Mouse (Mus musculus): ENCODE data around the gene Dennd4a. TPM values are rescaled to one million over a fixed set of nuclear protein-coding genes. Genes with fewer than 3 reads are reported as not detected.

Gene Dennd4a
- polyA plus RNA-seq, 1 experiment = 2.2 TPM

- Histone ChIP-seq H3K36me3 (replicated peaks; ENCODE audit: low read length) (peaks cover 90% of the 10 kb centered on the region), H3K4me3 (replicated peaks) (no peak overlapping the region), H3K4me1 (peaks cover 24% of the 10 kb centered on the region), H3K9me3 (no peaks in the 10 kb centered on the region), H3K27me3 (replicated peaks) (no peaks in the 10 kb centered on the region)
- no peak for TF ChIP-seq FLI1 (IDR thresholded peaks at IDR 0.05; ENCODE audit: low read length)
- TF ChIP-seq GATA1 (IDR thresholded peaks at IDR 0.05; ENCODE audit: borderline replicate concordance, low read length) = no peak
Measured at GRCm38 (mm10) chr9:64903386-64903785, 92.2 kb downstream of the Dennd4a start.

GRCm38 (mm10) chr9:64904917-64905640 is 93.9 kb downstream of the Dennd4a start:
- Histone ChIP-seq H3K27me3 (replicated peaks) (no peaks in the 10 kb centered on the region), H3K36me3 (replicated peaks; ENCODE audit: low read length) (peaks cover 90% of the 10 kb centered on the region), H3K4me3 (replicated peaks) (no peak overlapping the region), H3K4me1 (peaks cover 24% of the 10 kb centered on the region), H3K9me3 (no peaks in the 10 kb centered on the region)
- TF ChIP-seq FLI1 (IDR thresholded peaks at IDR 0.05; ENCODE audit: low read length) (no peak), GATA1 (IDR thresholded peaks at IDR 0.05; ENCODE audit: borderline replicate concordance, low read length) (no peak)

GRCm38 (mm10) chr9:64907441-64907840 is 96.3 kb downstream of the Dennd4a start:
- TF ChIP-seq FLI1 (IDR thresholded peaks at IDR 0.05; ENCODE audit: low read length) = no peak
- TF ChIP-seq GATA1 (IDR thresholded peaks at IDR 0.05; ENCODE audit: borderline replicate concordance, low read length) = no peak
- no peak overlapping the region for H3K4me3 ChIP-seq (replicated peaks)
- H3K27me3 ChIP-seq (replicated peaks) = no peaks in the 10 kb centered on the region
- no peaks in the 10 kb centered on the region for H3K9me3 ChIP-seq
- H3K36me3 ChIP-seq (replicated peaks; ENCODE audit: low read length) = peaks cover 93% of the 10 kb centered on the region
- peaks cover 20% of the 10 kb centered on the region for H3K4me1 ChIP-seq

GRCm38 (mm10) chr9:64913406-64913805 is 102.3 kb downstream of the Dennd4a start:
- TF ChIP-seq FLI1 (IDR thresholded peaks at IDR 0.05; ENCODE audit: low read length) (no peak), GATA1 (IDR thresholded peaks at IDR 0.05; ENCODE audit: borderline replicate concordance, low read length) (no peak)
- Histone ChIP-seq H3K27me3 (replicated peaks) (no peaks in the 10 kb centered on the region), H3K4me1 (peaks cover 42% of the 10 kb centered on the region), H3K9me3 (no peaks in the 10 kb centered on the region), H3K36me3 (replicated peaks; ENCODE audit: low read length) (peaks cover 96% of the 10 kb centered on the region), H3K4me3 (replicated peaks) (peak overlapping the region; percentile 8)

GRCm38 (mm10) chr9:64913973-64914372 is 102.8 kb downstream of the Dennd4a start:
- Histone ChIP-seq H3K4me1 (peaks cover 47% of the 10 kb centered on the region), H3K27me3 (replicated peaks) (no peaks in the 10 kb centered on the region), H3K4me3 (replicated peaks) (no peak overlapping the region), H3K9me3 (no peaks in the 10 kb centered on the region), H3K36me3 (replicated peaks; ENCODE audit: low read length) (peaks cover 96% of the 10 kb centered on the region)
- TF ChIP-seq FLI1 (IDR thresholded peaks at IDR 0.05; ENCODE audit: low read length) (no peak), GATA1 (IDR thresholded peaks at IDR 0.05; ENCODE audit: borderline replicate concordance, low read length) (no peak)

- Histone ChIP-seq H3K9me3 (no peaks in the 10 kb centered on the region), H3K27me3 (replicated peaks) (no peaks in the 10 kb centered on the region), H3K36me3 (replicated peaks; ENCODE audit: low read length) (peaks cover 98% of the 10 kb centered on the region), H3K4me3 (replicated peaks) (peak overlapping the region; percentile 28), H3K4me1 (peaks cover 47% of the 10 kb centered on the region)
- no peak for TF ChIP-seq FLI1 (IDR thresholded peaks at IDR 0.05; ENCODE audit: low read length)
- no peak for TF ChIP-seq GATA1 (IDR thresholded peaks at IDR 0.05; ENCODE audit: borderline replicate concordance, low read length)
Measured at GRCm38 (mm10) chr9:64914629-64915028, 103.5 kb downstream of the Dennd4a start.

- TF ChIP-seq GATA1 (IDR thresholded peaks at IDR 0.05; ENCODE audit: borderline replicate concordance, low read length) = no peak
- TF ChIP-seq FLI1 (IDR thresholded peaks at IDR 0.05; ENCODE audit: low read length) = no peak
- Histone ChIP-seq H3K36me3 (replicated peaks; ENCODE audit: low read length) (peaks cover 95% of the 10 kb centered on the region), H3K4me3 (replicated peaks) (peak overlapping the region; percentile 57), H3K4me1 (peaks cover 42% of the 10 kb centered on the region), H3K27me3 (replicated peaks) (no peaks in the 10 kb centered on the region), H3K9me3 (no peaks in the 10 kb centered on the region)
Measured at GRCm38 (mm10) chr9:64918560-64918959, 107.4 kb downstream of the Dennd4a start.

- TF ChIP-seq FLI1 (IDR thresholded peaks at IDR 0.05; ENCODE audit: low read length) (no peak), GATA1 (IDR thresholded peaks at IDR 0.05; ENCODE audit: borderline replicate concordance, low read length) (no peak)
- H3K27me3 ChIP-seq (replicated peaks) = no peaks in the 10 kb centered on the region
- peaks cover 44% of the 10 kb centered on the region for H3K36me3 ChIP-seq (replicated peaks; ENCODE audit: low read length)
- no peaks in the 10 kb centered on the region for H3K9me3 ChIP-seq
- H3K4me3 ChIP-seq (replicated peaks) = peak overlapping the region; percentile 71
- peaks cover 79% of the 10 kb centered on the region for H3K4me1 ChIP-seq
Measured at GRCm38 (mm10) chr9:64925771-64926170, 114.6 kb downstream of the Dennd4a start.

GRCm38 (mm10) chr9:64926201-64926991 is 115.3 kb downstream of the Dennd4a start:
- Histone ChIP-seq H3K4me1 (peaks cover 85% of the 10 kb centered on the region), H3K9me3 (no peaks in the 10 kb centered on the region), H3K4me3 (replicated peaks) (peak overlapping the region; percentile 51), H3K36me3 (replicated peaks; ENCODE audit: low read length) (peaks cover 37% of the 10 kb centered on the region), H3K27me3 (replicated peaks) (no peaks in the 10 kb centered on the region)
- no peak for TF ChIP-seq FLI1 (IDR thresholded peaks at IDR 0.05; ENCODE audit: low read length)
- TF ChIP-seq GATA1 (IDR thresholded peaks at IDR 0.05; ENCODE audit: borderline replicate concordance, low read length) = no peak

GRCm38 (mm10) chr9:64930256-64930655 is 119.1 kb downstream of the Dennd4a start:
- Histone ChIP-seq H3K4me3 (replicated peaks) (no peak overlapping the region), H3K36me3 (replicated peaks; ENCODE audit: low read length) (peaks cover 6% of the 10 kb centered on the region), H3K27me3 (replicated peaks) (no peaks in the 10 kb centered on the region), H3K4me1 (peaks cover 99% of the 10 kb centered on the region), H3K9me3 (no peaks in the 10 kb centered on the region)
- no peak for TF ChIP-seq FLI1 (IDR thresholded peaks at IDR 0.05; ENCODE audit: low read length)

All from megakaryocyte, embryonic 14.5 days (primary cell).